Mouse (Mus musculus) thymus, adult 2 months (tissue): Measurements from ENCODE around the gene Gm11099. TPM values are rescaled to one million over a fixed set of nuclear protein-coding genes. Genes with fewer than 3 reads are reported as not detected.

Experiments used
- DNase-seq: peaks from one replicate; pipeline ENCODE4 v3.0.0; 2021
- H3K27ac ChIP-seq: fragments of 200-500 bp; 2 replicates; pipeline ENCODE4 v1.5.1; 2012; ENCODE audit warnings: low read length, control low read depth; ENCODE audit not compliant: control insufficient read depth, insufficient read depth
- H3K27me3 ChIP-seq: fragments of 200-500 bp; 2 replicates; pipeline ENCODE4 v1.6.1; 2012; ENCODE audit warnings: mild to moderate bottlenecking, low read length, moderate library complexity, mixed read lengths; ENCODE audit not compliant: control insufficient read depth, insufficient read depth
- H3K36me3 ChIP-seq: fragments of 200-500 bp; 2 replicates; pipeline ENCODE4 v1.6.1; 2012; ENCODE audit warnings: mild to moderate bottlenecking, low read length, moderate library complexity; ENCODE audit not compliant: control insufficient read depth, insufficient read depth
- H3K4me1 ChIP-seq: fragments of 200-500 bp; replicated peaks from 2 replicates; pipeline ENCODE4 v1.6.1; 2012; ENCODE audit warnings: low read length; ENCODE audit not compliant: control insufficient read depth, insufficient read depth
- H3K4me3 ChIP-seq: fragments of 200-500 bp; 2 replicates; pipeline ENCODE4 v1.5.1; 2012; ENCODE audit warnings: mild to moderate bottlenecking, low read length, control low read depth, moderate library complexity; ENCODE audit not compliant: control insufficient read depth, insufficient read depth
- CTCF ChIP-seq: fragments of 200-500 bp; IDR thresholded peaks from 2 replicates; pipeline ENCODE4 v1.5.1; 2012; ENCODE audit warnings: mild to moderate bottlenecking, control low read depth, low read length, moderate library complexity, borderline replicate concordance; ENCODE audit not compliant: control insufficient read depth, poor library complexity, insufficient read depth; ENCODE audit errors: extremely low read depth
- POLR2A ChIP-seq: fragments of 200-500 bp; IDR thresholded peaks from 2 replicates; pipeline ENCODE4 v1.6.1; 2012; ENCODE audit warnings: mild to moderate bottlenecking, low read length, control low read depth, moderate library complexity; ENCODE audit not compliant: control insufficient read depth, poor library complexity, insufficient read depth; ENCODE audit errors: extremely low read depth
- WGBS: fragments of 180-500 bp; shearing (Covaris S2); methylation state at CpG from one replicate; pipeline ENCODE4 v1.1.7; 2018; 5-methylcytosine and 5-hydroxymethylcytosine counted together
- polyA plus RNA-seq: library from polyadenylated mRNA; depleted of rRNA; stranded (reverse); fragments of >200 nt; gene quantifications from 2 replicates; pipeline ENCODE4 v1.2.3, GENCODE M21; 2012

Gm11099 gene
- polyA plus RNA-seq, 1 experiment, result not detected

- no peak overlapping the region for H3K4me3 ChIP-seq
- H3K27me3 ChIP-seq, result no peaks in the 10 kb centered on the region
- no peak overlapping the region for H3K27ac ChIP-seq
- peaks cover 2% of the 10 kb centered on the region; the same call in 1 of the 2 replicates for H3K4me1 ChIP-seq
- peak; percentile 17 for DNase-seq
- no peaks in the 10 kb centered on the region for H3K36me3 ChIP-seq
- TF ChIP-seq POLR2A (no peak), CTCF (no peak)
- WGBS, result 16% methylated on average over 10 of the region's 10 CpGs
These were observed 14.7 kb upstream of the Gm11099 start for GRCm38 (mm10) chr2:58844499-58844898.

DNA sequence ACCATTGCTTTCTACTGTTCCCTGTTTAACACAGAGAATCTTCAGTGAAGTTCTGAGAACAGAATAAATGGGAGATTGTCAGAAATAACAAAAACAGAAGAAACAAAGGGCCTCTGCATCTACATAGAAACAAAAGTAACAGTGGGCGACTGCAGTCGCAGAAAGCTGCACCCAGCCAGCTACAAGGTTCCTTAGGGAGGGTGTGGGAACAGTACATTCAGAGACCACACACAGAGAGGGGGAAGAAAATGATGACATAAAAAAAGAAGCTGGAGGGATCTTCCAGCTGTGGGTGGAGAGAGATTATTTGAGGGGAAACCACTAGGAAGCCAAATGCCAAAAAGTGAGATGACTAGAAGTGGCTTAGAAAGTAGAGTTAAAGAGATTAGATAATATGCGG lies 20.6 kb downstream of the Gm11099 start:
- Histone ChIP-seq H3K27ac (no peak overlapping the region), H3K36me3 (no peaks in the 10 kb centered on the region), H3K4me1 (no peaks in the 10 kb centered on the region), H3K4me3 (no peak overlapping the region), H3K27me3 (no peaks in the 10 kb centered on the region)
- DNase-seq, result no peak
- TF ChIP-seq CTCF (no peak), POLR2A (no peak)
- WGBS, result 87% methylated on average over 3 of the region's 3 CpGs

GRCm38 (mm10) chr2:58905057-58905456 lies 45.8 kb downstream of the Gm11099 start:
- TF ChIP-seq POLR2A (no peak), CTCF (no peak)
- H3K27me3 ChIP-seq, result no peaks in the 10 kb centered on the region
- H3K4me1 ChIP-seq, result peaks cover 6% of the 10 kb centered on the region
- 70% methylated on average over 4 of the region's 4 CpGs for WGBS
- DNase-seq, result no peak
- no peak overlapping the region for H3K4me3 ChIP-seq
- no peaks in the 10 kb centered on the region for H3K36me3 ChIP-seq
- no peak overlapping the region for H3K27ac ChIP-seq

DNA sequence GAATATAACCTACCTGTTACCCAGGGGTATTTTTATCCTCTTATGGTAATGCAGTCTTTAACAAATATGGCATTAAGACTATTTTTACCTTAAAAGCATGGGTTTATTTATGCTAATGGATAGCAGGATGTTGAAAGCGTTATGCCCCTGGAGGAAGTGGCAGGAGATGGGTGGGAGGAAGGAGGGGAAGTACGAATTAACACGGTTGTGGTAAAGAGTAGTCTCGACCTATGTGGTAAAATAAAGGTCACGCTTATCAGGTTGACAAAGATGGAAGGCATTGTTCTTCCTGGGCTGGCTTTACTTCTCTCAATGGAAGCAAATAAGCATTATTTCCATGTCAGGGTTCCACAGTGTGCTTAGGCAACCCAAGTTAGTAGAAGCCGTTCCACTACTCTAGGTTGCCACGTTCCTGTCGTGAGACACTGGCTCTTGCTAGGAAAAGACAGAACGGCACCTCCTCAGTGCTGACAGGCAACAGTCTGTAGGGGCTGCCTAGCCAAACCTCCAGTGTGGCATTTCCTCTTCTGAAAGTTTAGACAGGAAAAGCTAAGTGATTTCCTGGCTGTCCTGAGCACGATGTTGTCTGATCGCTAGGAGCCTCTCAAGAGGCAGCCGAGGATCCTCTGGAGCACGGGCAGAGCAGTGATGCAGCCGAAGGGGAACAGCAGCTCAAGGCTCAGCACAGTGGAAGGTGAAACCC lies 47.7 kb downstream of the Gm11099 start:
- DNase-seq, result peak; percentile 13
- Histone ChIP-seq H3K27me3 (no peaks in the 10 kb centered on the region), H3K4me1 (peaks cover 6% of the 10 kb centered on the region), H3K4me3 (0 out of 2 replicates have a peak overlapping the region, but pooled peaks have one; percentile 8), H3K36me3 (no peaks in the 10 kb centered on the region), H3K27ac (peak overlapping the region; percentile 49)
- 5% methylated on average over 14 of the region's 14 CpGs for WGBS
- TF ChIP-seq CTCF, result no peak
- TF ChIP-seq POLR2A, result no peak

GRCm38 (mm10) chr2:58912339-58912738 lies 53.1 kb downstream of the Gm11099 start:
- Histone ChIP-seq H3K27ac (no peak overlapping the region), H3K27me3 (no peaks in the 10 kb centered on the region), H3K4me3 (no peak overlapping the region), H3K4me1 (peaks cover 2% of the 10 kb centered on the region; the same call in 1 of the 2 replicates), H3K36me3 (no peaks in the 10 kb centered on the region)
- WGBS, result 89% methylated on average over 9 of the region's 9 CpGs
- TF ChIP-seq CTCF (no peak), POLR2A (no peak)
- DNase-seq, result no peak

- no peaks in the 10 kb centered on the region for H3K36me3 ChIP-seq
These were observed 59.1 kb downstream of the Gm11099 start for GRCm38 (mm10) chr2:58918351-58918750.

GRCm38 (mm10) chr2:58925551-58925950 lies 66.3 kb downstream of the Gm11099 start:
- Histone ChIP-seq H3K27me3 (no peaks in the 10 kb centered on the region), H3K27ac (no peak overlapping the region), H3K4me1 (no peaks in the 10 kb centered on the region), H3K4me3 (no peak overlapping the region), H3K36me3 (no peaks in the 10 kb centered on the region)
- WGBS, result 96% methylated on average over 2 of the region's 2 CpGs
- no peak for DNase-seq
- no peak for TF ChIP-seq CTCF
- TF ChIP-seq POLR2A, result no peak

More at GRCm38 (mm10) chr2:58918351-58918750, 59.1 kb downstream of the Gm11099 start:
- Histone ChIP-seq H3K4me1 (no peaks in the 10 kb centered on the region), H3K27ac (no peak overlapping the region), H3K4me3 (no peak overlapping the region), H3K27me3 (no peaks in the 10 kb centered on the region)
- TF ChIP-seq CTCF, result no peak
- no peak for TF ChIP-seq POLR2A
- no peak for DNase-seq
- WGBS, result 93% methylated on average over 4 of the region's 4 CpGs

- DNase-seq, result no peak
- H3K27me3 ChIP-seq, result no peaks in the 10 kb centered on the region
- no peak overlapping the region for H3K4me3 ChIP-seq
- H3K36me3 ChIP-seq, result no peaks in the 10 kb centered on the region
- no peak overlapping the region for H3K27ac ChIP-seq
- TF ChIP-seq CTCF, result no peak
- TF ChIP-seq POLR2A, result no peak
- WGBS, result 93% methylated on average over 4 of the region's 4 CpGs
- H3K4me1 ChIP-seq, result no peaks in the 10 kb centered on the region
These were observed 82.1 kb downstream of the Gm11099 start for GRCm38 (mm10) chr2:58941361-58941760.
